Mouse (Mus musculus): Measurements from ENCODE around the gene Nedd1.

Gene Nedd1

GRCm38 (mm10) chr10:92721771-92722619 lies at the start of gene Nedd1:
Gene Nedd1, minus strand, starts transcription at chr10:92722420.
- WGBS, result under 1% methylated on average over 57 of the region's 57 CpGs

GRCm38 (mm10) chr10:92754359-92754758 lies 32.1 kb upstream of the Nedd1 start:
- WGBS, result 49% methylated on average over 5 of the region's 5 CpGs

- WGBS, result 51% methylated on average over 3 of the region's 3 CpGs
Observed at GRCm38 (mm10) chr10:92730339-92730738, 8.1 kb upstream of the Nedd1 start.

GRCm38 (mm10) chr10:92728723-92729122 lies 6.5 kb upstream of the Nedd1 start:
- WGBS, result 87% methylated on average over 3 of the region's 3 CpGs

GRCm38 (mm10) chr10:92722620-92722988 lies 384 bp upstream of the Nedd1 start:
- 17% methylated on average over 5 of the region's 5 CpGs for WGBS

DNA sequence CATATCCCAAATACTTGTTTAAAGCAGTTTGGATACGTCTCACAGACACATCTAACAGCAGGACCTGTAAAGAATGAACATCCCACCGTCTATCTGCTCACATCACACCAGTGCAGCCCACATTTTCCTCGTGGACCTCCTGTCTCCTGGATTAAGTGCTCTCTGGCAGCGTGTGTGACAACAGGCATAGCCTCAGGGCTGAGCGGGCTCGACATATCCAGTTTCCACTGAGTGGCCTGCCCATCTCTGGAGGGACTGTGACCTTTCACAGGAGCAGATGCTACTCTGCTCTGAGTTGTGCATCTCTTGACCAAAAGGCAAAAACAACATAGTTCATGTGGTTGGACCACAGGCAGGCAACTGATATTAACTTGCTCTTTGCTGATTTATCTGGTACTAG lies 23.2 kb downstream of the Nedd1 start:
- 84% methylated on average over 6 of the region's 6 CpGs for WGBS

- 83% methylated on average over 4 of the region's 4 CpGs for WGBS
Observed at GRCm38 (mm10) chr10:92675056-92675455, 47.2 kb downstream of the Nedd1 start.

DNA sequence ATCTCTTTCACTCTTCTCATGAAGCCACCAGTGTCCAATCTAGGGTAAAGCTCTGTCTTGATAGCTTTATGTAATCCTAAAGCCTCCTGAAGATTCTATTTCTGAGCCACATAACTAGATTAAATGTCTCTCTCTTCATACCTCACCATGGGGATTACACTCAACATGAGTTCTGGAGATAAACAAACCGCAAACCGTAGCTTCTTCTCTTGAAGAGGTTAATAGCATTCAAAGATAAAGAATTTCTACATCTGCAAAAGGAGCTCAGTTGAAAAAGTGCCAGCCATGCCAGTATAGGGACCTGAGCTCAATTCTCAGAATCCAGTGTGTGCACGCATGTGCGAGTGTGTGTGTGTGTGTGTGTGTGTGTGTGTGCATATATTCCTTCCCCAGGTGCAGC lies 50.3 kb downstream of the Nedd1 start:
- WGBS, result 95% methylated on average over 4 of the region's 4 CpGs

DNA sequence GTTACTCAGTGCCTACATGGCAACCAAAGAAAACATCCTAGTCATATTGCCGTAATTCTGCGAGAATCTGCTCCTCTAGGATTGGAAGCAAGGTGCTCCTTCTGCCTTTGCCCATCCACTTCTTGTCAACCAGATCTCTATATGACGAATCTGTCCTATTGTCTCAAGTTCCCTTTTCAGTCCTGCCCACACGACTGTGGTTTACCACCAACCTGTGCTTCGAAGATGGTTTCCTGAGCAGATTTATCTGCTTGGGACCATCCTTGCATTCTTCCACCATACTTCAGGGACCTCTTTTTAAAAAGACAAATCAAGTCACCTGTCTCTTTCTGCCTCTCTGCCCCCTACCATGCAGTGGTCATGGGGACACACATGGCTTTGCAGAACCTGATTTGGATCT lies 56.9 kb downstream of the Nedd1 start:
- 90% methylated on average over 5 of the region's 5 CpGs for WGBS

DNA sequence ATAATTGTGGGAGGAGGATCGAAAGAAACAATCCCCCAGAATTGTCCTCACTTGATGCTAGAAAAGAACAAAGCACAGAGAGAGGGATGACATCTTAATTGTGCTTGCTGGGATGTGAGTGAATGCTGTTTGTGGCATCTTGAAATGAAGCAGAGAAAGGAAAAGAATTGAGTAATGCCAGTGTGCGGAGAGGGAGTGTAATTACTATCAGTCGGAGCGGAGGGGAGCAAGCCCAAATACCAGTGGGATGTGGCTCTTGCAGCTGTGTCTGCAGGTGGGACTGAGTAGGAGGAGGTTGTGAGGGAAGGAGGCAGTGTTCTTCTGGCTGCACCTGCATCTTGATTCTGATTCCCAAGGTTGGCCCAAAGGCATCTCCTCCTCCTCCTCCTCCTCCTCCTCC lies 69.0 kb downstream of the Nedd1 start:
- WGBS, result 62% methylated on average over 4 of the region's 4 CpGs

- WGBS, result 25% methylated on average over 3 of the region's 3 CpGs
Observed at GRCm38 (mm10) chr10:92652399-92652920, 69.8 kb downstream of the Nedd1 start.

- WGBS, result 90% methylated on average over 3 of the region's 3 CpGs
Observed at GRCm38 (mm10) chr10:92651266-92651665, 71.0 kb downstream of the Nedd1 start.

GRCm38 (mm10) chr10:92649096-92649495 lies 73.1 kb downstream of the Nedd1 start:
- WGBS, result 77% methylated on average over 8 of the region's 8 CpGs

DNA sequence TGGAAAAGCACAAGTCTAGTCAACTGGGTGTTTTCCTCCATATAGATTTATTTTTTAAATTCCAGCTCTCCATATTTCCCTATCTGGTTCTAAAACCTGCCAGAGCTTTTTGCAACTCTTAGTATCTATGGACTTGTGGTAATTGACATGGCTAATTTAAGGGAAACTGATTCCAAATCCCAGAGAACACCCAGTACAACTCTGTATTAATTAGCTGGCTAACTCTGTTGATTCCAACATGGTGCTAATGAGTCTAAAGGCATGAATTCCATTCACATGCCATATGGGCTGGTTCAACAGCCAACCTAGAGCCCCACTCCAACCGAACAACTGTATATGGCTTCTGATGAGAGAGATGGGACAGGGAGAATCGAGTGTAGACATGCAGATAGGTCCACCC lies 74.5 kb downstream of the Nedd1 start:
- 75% methylated on average over 2 of the region's 2 CpGs for WGBS

DNA sequence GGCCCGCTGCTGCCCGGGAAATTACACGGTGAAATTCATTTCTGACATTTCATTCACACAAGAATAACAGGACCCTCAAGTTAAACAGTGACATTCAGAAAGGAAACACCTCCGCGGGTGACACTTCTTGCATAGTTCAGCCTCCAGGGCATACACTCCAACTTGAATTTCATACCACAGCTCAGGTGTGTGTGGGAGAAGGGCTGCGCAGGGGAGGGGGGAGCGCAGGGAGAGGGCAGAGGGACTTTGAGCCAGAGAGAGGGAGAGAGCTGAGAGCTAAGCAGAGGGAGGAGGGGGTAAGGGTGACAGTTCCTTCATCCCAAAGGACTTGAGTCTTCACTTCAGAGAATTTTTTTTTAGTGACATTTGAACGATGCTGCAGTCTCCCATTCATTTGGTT lies 78.2 kb downstream of the Nedd1 start:
- WGBS, result 86% methylated on average over 8 of the region's 8 CpGs
